Mouse (Mus musculus): Measurements from ENCODE around the gene Asxl2. TPM values are rescaled to one million over a fixed set of nuclear protein-coding genes. Genes with fewer than 3 reads are reported as not detected.
A peak's percentile ranks its signal among the peaks of the same experiment; 100 is the strongest.

Gene Asxl2
- total and polyA plus RNA-seq, 3 experiments: 6.4 to 40.4 (median 29.9) TPM

- no peak for DNase-seq
Measured at GRCm38 (mm10) chr12:3546781-3547180, 120.1 kb downstream of the Asxl2 start.

- no peak for DNase-seq
Measured at GRCm38 (mm10) chr12:3547506-3547905, 120.8 kb downstream of the Asxl2 start.

GRCm38 (mm10) chr12:3547911-3548310, 121.3 kb downstream of the Asxl2 start:
- DNase-seq: no peak

- DNase-seq: no peak
Measured at GRCm38 (mm10) chr12:3548582-3549211, 122.0 kb downstream of the Asxl2 start.

GRCm38 (mm10) chr12:3550280-3550679, 123.6 kb downstream of the Asxl2 start:
- DNase-seq: peak; percentile 40

Other genes with a start within 250 kb of the Asxl2 start
- gene Rab10, start 116.9 kb upstream of the Asxl2 start, total RNA-seq (2021): 100 to 1,000 TPM; 195 to 206 TPM
- gene Rab10, start 116.9 kb upstream of the Asxl2 start, polyA plus RNA-seq (2012; rRNA removed): 60.6 and 65.6 TPM in 2 replicates
- gene Kif3c, start 61.7 kb upstream of the Asxl2 start, total RNA-seq (2021): 10 to 100 TPM; 17.5 to 26.9 TPM
- gene Kif3c, start 61.7 kb upstream of the Asxl2 start, polyA plus RNA-seq (2012; rRNA removed): 11.3 and 21.2 TPM in 2 replicates
- gene Dtnb, start 145.5 kb downstream of the Asxl2 start, total RNA-seq (2021): 10 to 100 TPM; 24.9 to 38.2 TPM
- gene Dtnb, start 145.5 kb downstream of the Asxl2 start, polyA plus RNA-seq (2012; rRNA removed): 31.2 and 32.7 TPM in 2 replicates

Measured in adrenal gland, adult 2 months (tissue).